Mouse (Mus musculus) thymus, postnatal 4 days (tissue): Measurements from ENCODE around the gene Qars.

Experiments used
- DNase-seq: peaks from one replicate; pipeline ENCODE4 v3.0.0; 2021

Gene Qars

DNA sequence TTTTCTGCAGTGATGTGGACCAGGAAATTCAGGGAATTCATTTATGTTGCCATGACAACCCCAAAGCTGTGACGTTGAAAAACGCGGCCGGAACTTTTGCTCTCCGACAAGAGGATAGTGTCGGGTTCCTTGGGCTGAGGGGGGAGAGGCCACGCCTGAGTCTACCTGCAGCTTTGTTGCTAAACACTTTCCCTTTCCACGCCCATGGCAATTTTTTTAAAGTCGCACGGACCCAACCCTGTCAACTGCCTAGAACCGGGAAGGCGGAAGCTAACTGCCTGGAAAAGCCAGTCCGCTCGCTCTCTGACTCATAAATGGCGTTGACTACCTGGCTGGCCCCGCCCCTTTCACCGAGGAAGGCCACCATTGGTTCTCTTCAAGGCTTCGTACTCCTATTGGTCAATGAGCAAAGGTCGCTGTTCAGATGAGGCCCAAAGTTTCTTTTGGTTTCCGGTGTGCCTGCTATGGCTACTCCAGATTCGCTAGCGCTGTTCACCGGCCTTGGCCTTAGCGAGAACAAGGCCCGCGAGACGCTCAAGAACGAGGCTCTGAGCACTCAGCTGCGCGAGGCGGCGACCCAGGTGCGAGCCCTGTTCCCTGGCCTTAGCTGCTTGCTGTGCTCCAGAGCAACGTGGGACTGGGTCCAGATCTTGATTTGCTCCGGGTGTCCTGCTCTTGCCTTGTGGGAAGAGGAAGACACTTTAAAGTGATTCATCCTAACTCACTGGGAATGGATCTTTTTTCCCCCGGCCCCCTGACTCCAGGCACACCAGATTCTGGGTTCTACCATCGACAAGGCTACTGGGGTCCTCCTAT, at the start of gene Qars:
Qars (plus strand) TSS at position 88 of the 816 bp plus-strand sequence.
- DNase-seq = peak; percentile 96

DNA sequence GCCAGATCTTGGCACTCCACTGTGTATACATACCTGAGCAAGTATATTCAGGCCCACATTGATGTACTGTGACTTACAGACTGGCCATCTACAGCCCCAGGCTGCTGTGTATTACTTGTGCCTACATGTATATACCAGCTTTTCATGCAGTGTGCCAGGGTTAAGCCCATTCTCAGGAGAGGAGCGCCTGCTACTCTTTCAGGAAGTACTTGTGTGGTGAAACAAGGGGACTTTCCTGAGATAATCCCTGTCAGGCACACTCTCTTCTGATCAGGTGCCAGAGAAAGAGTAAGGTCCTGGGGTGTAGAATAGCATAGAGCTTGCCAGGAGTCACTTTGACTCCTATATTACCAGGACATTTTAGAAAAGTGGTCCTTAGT, 47.6 kb upstream of the Qars start:
- no peak for DNase-seq

GRCm38 (mm10) chr9:108460319-108461178, 47.0 kb upstream of the Qars start, which contains the start of gene Ccdc71:
Ccdc71 (plus strand) TSS chr9:108460527.
- DNase-seq = peak; percentile 90

- no peak for DNase-seq
Measured at GRCm38 (mm10) chr9:108461181-108461631, 46.3 kb upstream of the Qars start, which contains the start of gene Klhdc8b. Klhdc8b (minus strand) TSS chr9:108461581.

GRCm38 (mm10) chr9:108461675-108462074, 45.8 kb upstream of the Qars start:
- DNase-seq = no peak

GRCm38 (mm10) chr9:108462192-108462591, 45.3 kb upstream of the Qars start:
- no peak for DNase-seq

DNA sequence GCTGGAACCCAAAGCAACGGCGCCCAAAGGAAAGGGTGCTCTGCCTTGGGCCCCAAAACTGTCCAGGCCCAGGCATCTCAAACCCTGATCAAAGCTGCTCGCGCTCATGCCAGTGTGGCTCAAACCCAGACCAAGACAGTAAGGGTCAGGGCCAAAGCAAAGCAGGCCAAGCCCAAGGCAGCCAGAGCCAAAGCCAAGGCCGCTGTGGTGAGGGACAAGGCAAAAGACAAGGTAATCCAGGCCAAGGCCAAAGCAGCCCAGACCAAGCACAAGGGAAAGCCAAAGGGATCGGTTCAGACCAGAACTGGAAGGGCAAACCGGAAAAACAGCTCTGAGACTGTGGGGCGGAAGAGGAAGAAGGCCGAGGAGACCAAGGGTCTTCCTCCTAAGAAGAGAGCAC, 43.8 kb upstream of the Qars start:
- no peak for DNase-seq

- DNase-seq = no peak
Measured at GRCm38 (mm10) chr9:108466219-108466618, 41.3 kb upstream of the Qars start.

GRCm38 (mm10) chr9:108469430-108469829, 38.1 kb upstream of the Qars start:
- no peak for DNase-seq

DNA sequence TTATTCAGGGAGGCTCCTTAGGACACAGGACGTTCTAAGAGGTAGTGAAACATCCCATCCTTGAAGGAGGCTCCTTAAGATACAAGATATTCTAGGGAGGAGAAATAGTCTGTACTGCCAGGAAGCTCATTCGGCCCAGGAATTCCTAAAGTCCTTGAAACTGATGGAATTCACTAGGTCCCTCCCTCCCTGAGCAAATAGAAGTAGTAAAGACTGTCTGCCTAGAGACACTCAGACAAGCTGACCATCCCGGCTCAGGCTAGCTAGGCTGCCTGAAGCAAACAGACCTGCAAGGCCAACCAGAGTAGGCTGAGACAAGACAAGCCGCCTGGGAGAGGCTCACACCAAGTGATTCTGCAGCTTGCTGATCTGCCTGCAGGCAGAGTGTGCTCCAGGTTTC, 37.7 kb upstream of the Qars start:
- no peak for DNase-seq

DNA sequence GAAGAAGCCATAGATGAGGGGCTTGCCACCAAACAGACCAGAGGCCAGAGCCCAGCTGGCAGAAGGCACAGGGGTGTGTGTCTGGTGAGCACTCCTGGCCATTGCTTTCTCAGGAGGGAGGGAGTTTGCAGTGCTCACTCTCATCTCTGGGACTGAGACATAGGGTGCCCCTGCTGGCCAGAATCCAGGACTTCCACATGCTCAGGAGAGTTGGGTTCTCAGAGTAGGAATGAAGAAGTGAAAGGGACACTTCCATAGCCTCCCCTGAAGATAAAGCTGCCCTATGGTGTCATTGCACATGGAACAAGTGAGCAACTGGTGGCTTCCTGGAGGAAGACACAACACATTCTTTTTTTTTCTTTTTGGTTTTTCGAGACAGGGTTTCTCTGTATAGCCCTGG, 33.0 kb upstream of the Qars start:
- DNase-seq = no peak

- peak; percentile 65 for DNase-seq
Measured at GRCm38 (mm10) chr9:108478638-108479156, 28.8 kb upstream of the Qars start.

DNA sequence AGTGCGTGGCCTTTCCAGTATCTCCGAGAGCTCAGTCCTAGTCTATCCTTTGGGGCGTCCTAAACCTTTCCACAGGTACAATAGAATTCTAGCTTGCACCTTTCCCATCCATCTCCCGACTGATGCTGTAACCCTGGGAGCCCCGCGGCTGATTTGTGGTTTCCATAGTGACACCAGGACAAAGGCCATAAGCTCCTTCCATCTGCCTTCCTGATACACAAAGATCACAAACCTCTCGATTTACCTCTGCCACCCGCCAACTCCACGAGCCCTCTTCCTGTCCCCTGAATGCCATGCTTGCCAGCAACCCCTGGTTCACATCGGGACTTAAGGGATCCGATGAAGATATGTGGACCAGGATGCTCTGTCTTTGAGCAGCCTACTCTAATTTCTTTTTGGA, 28.3 kb upstream of the Qars start:
- DNase-seq = no peak

DNA sequence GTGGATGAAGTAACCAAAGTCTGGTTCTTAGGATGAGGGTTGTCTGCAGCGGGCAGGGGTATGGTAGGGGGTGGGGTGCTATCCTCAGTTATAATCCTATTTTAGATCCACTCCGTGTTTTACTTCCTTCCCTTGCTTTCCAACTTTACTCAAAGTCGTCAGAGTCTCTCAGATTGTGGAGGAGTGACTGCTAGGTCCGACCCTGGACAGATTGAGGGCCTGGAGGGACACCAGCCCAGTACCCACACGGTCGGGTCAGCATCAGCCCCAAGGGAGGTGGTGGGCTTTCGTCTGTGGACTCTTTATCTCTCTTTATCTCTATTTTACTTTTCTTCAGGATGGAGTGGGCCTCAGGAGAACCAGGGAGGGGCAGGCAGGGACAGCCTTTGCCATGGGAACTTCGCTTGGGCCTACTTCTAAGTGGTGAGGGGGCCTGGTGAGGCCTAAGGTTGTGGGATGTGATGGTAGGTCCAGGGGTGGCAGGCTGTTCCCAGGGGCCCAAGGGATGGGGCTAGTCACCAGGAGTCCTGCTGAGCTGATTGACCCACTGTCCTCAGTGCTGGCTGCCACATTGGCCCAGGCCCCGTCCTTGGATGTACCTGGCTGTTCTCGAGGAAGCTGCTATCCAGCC, 27.7 kb upstream of the Qars start, which contains the start of gene Lamb2:
Lamb2 (plus strand) TSS at position 16 of the 631 bp plus-strand sequence.
- DNase-seq = no peak

DNA sequence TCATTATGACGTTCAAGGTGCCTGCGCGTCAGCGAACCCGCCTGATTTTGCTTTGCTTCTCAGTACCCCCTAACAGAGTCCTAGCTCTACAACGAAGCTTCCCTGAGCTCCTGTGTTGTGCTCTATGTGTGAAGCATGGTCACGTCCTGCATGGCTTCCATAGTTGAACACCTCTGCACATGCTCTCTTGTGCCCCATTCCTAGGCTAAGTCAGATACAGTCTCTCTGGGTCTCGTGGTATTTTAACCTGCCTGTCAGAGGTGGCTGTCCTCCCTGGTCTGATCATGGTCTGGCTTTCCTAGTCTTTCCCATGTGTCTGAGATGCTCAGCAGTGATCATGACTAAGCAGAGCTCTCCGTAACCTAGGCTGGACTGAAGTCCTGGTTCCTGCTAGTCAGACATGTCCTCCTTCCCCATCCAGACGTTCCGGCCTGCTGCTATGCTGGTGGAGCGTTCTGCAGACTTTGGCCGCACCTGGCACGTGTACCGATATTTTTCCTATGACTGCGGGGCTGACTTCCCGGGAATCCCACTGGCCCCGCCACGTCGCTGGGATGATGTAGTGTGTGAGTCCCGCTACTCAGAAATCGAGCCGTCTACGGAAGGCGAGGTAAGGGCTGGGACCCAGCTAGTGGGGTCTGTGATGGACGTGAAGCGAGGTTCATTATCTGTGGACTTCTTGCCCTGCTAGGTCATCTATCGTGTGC, 26.5 kb upstream of the Qars start:
- DNase-seq = no peak

- no peak for DNase-seq
Measured at GRCm38 (mm10) chr9:108481520-108482210, 25.8 kb upstream of the Qars start.

DNA sequence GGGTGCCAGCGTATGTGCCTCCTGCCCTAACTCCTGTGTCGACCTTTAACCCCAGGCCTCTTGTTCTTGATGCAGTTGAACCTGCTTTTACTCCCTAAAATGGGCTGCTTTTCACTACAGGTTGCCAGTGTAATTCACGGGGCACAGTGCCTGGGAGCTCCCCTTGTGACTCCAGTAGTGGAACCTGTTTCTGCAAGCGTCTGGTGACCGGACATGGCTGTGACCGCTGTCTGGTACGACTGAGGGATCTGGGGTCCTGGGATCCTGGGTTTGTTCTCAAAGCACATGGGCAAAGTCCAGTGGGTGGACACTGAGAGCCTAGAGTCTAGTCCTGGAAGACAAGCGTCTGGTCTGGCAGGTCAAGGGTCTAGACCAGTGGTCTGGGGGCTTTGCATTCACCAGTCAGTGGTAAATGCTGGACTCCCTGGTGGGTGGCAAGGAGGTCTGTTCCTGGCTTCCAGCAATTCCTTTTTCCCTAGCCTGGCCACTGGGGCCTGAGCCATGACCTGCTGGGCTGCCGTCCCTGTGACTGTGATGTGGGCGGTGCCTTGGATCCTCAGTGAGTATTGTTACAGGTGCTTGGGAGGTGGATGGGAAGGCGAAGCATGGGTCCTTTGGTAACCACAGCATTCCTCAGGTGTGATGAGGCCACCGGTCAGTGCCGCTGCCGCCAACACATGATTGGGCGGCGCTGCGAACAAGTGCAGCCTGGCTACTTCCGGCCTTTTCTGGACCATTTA, 24.3 kb upstream of the Qars start:
- DNase-seq = no peak

DNA sequence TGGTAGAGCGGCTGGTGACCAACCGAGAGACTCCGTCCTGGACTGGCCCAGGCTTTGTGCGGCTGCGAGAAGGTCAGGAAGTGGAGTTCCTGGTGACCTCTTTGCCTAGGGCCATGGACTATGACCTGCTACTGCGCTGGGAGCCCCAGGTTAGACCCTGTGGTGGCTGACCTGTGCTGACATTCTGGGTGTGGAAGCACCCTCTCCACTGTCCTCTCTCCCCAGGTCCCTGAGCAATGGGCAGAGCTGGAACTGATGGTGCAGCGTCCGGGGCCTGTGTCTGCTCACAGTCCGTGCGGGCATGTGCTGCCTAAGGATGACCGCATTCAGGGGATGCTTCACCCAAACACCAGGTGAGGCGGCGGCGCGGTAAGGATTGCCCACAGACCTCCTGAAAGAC, 23.5 kb upstream of the Qars start:
- no peak for DNase-seq

DNA sequence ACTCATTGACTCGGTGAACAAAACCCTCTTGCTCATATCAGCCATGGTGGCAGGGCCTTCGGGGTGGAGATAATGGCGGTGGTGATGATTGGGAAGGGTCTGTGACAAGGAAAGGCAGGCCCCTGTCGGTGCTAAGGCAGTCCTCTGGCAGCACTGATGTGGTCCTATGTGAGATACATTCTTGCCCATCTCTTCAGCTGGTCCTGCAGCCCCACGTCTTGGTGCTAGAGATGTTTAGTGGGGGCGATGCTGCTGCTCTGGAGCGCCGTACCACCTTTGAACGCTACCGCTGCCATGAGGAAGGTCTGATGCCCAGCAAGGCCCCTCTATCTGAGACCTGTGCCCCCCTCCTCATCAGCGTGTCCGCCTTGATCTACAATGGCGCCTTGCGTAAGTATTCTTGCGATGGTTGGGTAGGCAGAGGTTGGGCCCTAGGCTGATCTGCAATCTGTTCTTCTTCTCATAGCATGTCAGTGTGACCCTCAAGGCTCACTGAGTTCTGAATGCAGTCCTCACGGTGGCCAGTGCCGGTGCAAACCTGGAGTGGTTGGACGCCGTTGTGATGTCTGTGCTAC, 22.1 kb upstream of the Qars start:
- no peak for DNase-seq

DNA sequence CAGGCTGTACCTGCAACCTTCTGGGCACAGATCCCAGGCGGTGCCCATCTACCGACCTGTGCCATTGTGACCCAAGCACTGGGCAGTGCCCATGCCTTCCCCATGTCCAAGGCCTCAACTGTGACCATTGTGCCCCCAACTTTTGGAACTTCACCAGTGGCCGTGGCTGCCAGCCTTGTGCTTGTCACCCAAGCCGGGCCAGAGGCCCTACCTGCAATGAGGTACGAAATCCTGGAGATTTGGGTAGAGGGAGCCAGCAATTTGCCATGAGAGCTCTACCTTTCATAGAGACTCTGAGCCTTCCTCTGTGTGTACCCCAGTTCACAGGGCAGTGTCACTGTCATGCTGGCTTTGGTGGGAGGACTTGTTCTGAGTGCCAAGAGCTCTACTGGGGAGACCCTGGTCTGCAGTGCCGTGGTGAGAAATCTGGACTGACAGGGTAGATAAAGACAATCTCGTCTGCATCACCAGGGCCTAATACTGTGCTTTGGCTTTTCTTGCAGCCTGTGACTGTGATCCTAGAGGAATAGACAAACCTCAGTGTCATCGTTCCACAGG, 20.5 kb upstream of the Qars start:
- DNase-seq = no peak
